Mouse (Mus musculus): ENCODE data around the gene Gas2l1. TPM values are rescaled to one million over a fixed set of nuclear protein-coding genes. Genes with fewer than 3 reads are reported as not detected.

The Gas2l1 gene
- total RNA-seq, 2 experiments from 2014 or later: 3.6 to 6.5 TPM

- DNase-seq (ENCODE audit: low spot score): no peak
Measured at GRCm38 (mm10) chr11:5042645-5043381, 22.3 kb downstream of the Gas2l1 start.

DNA sequence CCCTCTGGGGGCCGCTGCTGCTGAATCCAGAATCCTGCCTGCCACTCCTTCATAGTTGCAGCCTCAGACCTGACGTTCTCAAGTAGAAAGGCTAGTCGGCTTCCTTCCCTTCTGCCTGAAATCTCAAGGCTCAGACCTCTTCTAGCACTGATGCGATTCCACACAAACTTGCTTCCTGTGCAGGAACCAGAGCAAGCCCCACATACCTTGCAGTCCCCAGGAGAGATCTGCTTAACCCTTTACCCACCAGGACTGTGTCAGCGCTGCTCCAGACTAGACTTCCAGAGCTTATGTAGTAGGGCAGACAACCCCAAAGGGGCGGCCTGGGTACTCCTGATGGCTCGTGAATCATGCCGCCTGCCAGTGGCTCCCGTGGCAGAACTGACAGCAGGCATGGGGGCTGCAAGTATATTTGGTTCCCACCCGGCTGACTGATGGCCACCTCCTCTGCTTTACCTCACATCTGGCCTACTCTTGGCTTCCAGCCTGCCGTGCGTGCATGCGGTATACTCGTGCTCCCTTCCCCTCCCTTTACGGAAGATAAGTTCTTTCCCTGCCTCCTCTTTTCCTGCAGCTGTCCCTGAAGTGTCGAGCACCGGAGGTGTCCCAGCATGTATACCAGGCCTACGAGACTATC is 23.9 kb downstream of the Gas2l1 start:
- no peak for DNase-seq (ENCODE audit: low spot score)

DNA sequence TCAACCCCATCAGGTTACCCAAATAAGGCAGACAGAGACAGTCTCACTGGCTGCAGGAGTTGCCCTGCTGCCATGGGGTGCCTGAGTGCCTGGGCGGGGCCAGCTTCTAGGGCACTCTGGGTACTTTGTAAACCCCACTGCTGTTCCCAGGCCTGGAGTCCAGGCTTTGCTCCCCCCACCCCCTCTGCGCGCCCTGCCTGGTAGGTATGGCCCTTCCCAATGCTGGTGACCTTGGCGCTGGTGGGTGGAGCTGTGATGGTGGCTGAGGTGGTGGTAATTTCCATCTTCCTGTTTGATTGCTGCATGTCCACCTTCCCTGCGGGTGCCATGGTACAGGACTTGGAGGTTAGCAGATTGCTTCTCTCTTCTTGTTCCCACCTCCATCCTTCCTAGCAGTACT is 24.5 kb downstream of the Gas2l1 start:
- DNase-seq (ENCODE audit: low spot score): no peak

DNA sequence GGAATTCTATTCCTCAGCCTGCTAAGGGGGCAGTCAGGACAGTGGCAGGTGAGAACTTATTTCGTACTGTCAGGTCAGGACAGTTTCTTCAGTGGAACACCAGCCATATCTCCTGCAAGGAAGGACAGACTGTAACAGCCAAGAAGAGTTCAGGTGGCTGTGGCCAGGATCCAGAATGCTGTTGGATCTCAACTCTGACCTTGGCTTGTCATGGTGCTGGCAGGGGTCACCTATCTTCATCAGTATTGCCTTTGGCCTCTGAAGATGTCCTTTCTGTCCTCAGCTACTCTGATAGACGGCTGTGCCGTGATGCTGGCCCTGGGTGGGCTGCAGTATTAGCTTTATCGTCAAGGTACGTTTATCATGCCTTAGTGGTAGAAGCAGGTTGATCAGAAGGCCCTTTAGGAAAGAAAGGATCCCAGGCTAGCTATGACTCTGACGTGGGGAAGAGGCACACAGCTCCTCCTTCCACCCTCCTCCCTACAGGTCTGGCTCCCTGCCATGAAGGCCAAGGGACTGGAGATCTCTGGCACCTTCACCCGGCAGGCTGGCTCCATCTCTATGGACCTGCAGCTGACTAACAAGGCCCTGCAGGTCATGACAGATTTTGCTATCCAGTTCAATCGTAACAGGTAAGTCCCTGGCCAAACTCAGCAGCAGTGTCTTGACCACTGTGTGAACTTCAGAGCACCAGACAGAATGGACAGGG is 27.8 kb downstream of the Gas2l1 start:
- DNase-seq (ENCODE audit: low spot score): peak; percentile 55

DNA sequence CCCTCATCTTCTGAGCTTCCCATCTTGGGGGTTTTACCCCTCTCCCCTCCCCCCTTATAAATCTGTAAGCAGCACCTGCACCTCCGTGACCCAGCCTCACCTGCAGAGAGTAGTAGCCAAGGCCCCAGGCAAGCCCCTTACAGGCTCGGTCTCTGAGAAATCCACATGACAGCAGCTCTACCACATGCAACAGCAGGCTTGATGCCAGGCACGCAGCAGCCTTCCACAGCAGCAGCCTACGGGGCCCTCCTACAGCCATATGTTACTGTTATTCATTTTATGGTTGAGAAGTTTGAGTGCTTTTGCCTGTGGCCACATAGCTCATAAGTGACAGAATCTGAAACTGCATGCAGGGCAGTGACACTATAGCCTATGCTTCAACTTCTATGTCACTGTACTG is 29.7 kb downstream of the Gas2l1 start:
- no peak for DNase-seq (ENCODE audit: low spot score)

GRCm38 (mm10) chr11:5033136-5033535 is 32.0 kb downstream of the Gas2l1 start:
- peak; percentile 62 for DNase-seq (ENCODE audit: low spot score)

- DNase-seq (ENCODE audit: low spot score): no peak
Measured at GRCm38 (mm10) chr11:5032706-5033105, 32.4 kb downstream of the Gas2l1 start.

DNA sequence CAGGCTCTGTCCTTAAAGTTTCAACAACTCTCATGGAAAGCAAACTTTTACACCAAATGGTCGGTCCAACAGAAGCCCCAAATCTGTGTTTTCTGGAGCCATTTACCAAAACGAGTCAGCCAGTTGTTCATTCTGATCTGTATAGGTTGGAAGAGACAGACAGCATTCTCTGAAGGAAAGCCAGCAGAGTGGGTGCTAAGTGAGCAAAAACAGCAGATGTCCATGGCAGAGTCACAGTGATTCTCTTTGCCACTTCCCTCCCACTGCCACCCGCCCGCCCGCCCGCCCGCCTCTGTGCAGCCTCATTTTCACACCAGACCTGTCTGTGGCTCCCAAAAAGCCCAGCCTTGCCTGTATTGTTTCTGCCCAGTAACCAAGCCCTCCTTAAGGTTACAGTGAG is 36.9 kb downstream of the Gas2l1 start:
- DNase-seq (ENCODE audit: low spot score): no peak

DNA sequence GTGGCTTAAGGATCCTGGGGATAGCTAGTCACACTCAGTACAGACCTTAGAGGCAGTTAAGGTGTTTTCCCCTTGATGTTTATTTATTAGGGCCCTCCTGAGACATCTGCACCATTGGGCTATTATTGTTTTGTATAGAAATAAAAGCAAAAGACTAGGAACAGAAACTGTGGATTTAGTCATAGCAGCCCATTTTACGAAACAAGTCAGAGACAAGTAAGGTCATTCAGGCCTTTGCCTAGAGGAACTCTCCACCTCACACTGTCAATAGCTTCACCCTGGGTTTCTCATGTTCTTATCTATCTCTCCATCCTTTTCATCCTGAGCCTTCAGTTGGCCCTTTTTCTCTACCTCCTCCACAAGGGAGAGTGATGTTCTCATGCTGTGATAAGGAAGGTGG is 40.0 kb downstream of the Gas2l1 start:
- no peak for DNase-seq (ENCODE audit: low spot score)

DNA sequence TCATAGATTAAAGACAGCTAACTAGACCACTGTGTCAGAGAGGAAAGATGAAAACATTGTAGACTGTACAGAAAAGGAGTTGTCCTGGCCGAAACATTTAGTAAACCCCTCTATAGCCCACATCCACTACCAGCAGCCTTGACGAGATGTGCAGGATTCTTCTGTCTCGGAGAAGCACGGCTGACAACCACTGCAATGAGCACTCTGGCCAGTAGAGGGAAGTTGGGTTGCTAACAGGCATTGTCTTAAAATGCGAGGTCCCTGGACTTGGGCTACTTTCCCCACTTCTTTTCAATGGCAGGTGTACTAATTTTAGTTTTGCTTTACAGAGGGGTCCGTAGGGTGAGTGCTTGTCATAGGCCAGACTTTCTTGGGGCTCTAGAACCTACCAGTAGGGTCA is 47.6 kb downstream of the Gas2l1 start:
- DNase-seq (ENCODE audit: low spot score): no peak

- no peak for DNase-seq (ENCODE audit: low spot score)
Measured at GRCm38 (mm10) chr11:5016286-5016685, 48.8 kb downstream of the Gas2l1 start.

GRCm38 (mm10) chr11:5015720-5016119 is 49.4 kb downstream of the Gas2l1 start:
- DNase-seq (ENCODE audit: low spot score): peak; percentile 85

GRCm38 (mm10) chr11:5012213-5012715 is 52.9 kb downstream of the Gas2l1 start:
- DNase-seq (ENCODE audit: low spot score): no peak

- no peak for DNase-seq (ENCODE audit: low spot score)
Measured at GRCm38 (mm10) chr11:5011480-5011879, 53.6 kb downstream of the Gas2l1 start.

DNA sequence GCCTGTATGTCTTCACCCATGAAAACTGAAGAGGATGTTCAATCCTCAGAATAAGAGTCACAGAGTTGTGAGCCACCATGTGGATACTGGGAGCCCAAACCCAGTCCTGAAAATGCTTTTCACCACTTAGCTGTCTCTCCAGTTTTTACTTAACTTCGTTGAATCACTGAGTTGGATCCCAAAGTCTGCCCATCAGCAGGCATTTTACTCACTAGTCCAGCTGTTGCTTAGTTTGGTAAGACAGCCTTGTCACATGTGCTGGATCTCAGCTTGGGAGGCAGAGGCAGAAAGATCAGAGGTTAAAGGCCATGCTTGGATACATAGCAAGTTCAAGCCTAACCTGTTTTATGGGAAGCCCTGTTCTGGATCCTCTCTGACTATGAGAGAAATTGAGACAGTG is 54.9 kb downstream of the Gas2l1 start:
- DNase-seq (ENCODE audit: low spot score): no peak

DNA sequence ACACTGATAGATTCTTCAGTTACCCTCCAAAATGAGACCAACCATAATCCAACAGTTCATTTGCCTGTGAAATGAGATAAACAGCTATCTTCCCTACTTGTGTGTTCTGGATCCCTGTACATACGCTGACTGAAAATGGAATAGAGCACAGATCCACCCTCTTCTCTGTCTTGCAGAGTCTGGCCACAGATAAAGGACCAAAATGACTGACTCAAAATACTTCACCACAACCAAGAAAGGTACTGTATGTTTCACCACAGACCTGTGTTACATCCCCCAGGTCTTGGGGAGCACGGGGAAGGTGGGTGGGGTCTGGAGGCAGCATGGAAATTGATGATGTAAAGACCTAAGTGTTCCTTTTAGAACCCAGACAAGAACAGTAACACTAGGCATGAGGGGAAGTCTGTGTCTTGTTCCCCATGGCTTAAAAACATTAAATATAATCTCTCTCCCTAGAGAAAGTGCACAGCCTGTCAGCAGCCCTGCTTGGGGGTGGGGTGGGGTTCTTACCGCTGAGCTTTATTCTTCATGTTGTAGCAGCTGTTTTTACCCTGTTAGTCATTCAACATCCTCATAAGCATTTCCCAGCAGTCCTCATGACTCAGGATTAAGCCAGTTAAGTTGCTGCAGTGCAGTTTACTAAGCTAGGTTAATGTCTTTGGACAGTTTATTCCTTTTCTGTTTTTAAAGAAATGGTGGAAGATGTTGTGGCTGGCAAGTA is 55.6 kb downstream of the Gas2l1 start:
- DNase-seq (ENCODE audit: low spot score): no peak

DNA sequence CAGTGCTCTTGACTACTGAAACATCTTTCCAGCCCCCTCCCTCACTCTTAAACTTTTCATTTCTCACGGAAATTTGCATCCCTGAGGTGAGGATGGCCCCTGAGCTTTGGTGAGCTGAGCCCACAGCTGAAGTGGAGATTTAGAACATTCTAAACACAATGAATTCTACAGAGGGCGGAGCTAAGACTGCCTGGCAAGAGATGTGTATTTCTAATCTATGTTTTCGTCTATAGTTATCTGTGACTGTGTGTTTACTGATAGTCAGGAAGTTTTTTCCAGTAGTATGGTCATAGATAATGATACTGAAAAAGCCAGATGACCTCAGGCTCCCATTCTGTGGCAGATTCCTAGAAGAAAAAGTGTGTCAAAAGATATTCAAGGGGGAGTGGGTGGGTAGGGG is 56.3 kb downstream of the Gas2l1 start:
- DNase-seq (ENCODE audit: low spot score): no peak

- DNase-seq (ENCODE audit: low spot score): no peak
Measured at GRCm38 (mm10) chr11:5007186-5007585, 57.9 kb downstream of the Gas2l1 start.

DNA sequence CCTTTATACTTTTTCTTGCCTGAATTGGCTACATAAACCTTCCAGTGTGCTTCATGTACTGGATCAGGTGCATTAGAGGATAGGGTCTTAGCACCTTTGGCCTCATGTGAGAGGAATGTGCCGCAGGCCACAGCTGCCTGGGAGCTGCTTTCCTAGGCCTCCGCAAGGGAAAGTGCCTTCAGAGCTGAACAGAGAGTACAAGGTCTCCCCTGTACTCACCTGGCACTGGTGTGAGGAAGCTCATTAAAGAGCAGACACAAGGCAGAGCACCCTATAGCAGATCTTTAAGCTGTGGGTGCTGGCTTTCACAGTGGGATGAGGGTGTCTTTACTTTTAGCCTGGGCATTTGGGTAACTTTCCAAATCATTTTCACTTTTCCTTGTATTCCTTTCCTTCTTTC is 59.6 kb downstream of the Gas2l1 start:
- DNase-seq (ENCODE audit: low spot score): no peak

All from gastrocnemius, adult 18-20 months (tissue).